In genomic region chr7:27447419-27448286, GRCm38 (mm10) we compare ENCODE assay signal across 7 mouse cellular contexts. TPM values are rescaled to one million over a fixed set of nuclear protein-coding genes. Genes with fewer than 3 reads are reported as not detected.
DNase-seq lines count a peak whose midpoint lies in the region; ATAC-seq and TF ChIP-seq lines count a peak whose summit lies in the region.

Sptbn4 (minus strand) TSS chr7:27447686.
Blvrb (plus strand) TSS chr7:27447978.

- DNase-seq in adrenal gland, postnatal 10 days, result peak; percentile 98
- DNase-seq in embryonic facial prominence, embryonic 10.5 days (ENCODE audit: low spot score), result peak; percentile 98
- peak; percentile 99 for DNase-seq in gonadal fat pad, adult 2 months (ENCODE audit: low read depth)
- peak; percentile 99 for DNase-seq in left cerebral cortex, postnatal 4 days

- peak; percentile 94 for ATAC-seq in intestine, postnatal 0 days
- peak; percentile 95 for ATAC-seq in midbrain, embryonic 12.5 days (ENCODE audit: low FRiP score, low read depth)

- peak within 1 kb of the TSS; percentile 92 for H3K4me2 ChIP-seq in intestine, postnatal 0 days (replicated peaks; ENCODE audit: low read depth)
- peak within 1 kb of the TSS; percentile 95 for H3K4me2 ChIP-seq in midbrain, embryonic 12.5 days (replicated peaks)

- H3K27me3 ChIP-seq in embryonic facial prominence, embryonic 10.5 days (replicated peaks; ENCODE audit: low read depth, poor library complexity, severe bottlenecking), result peaks cover 56% of the 10 kb centered on the region
- H3K27me3 ChIP-seq in intestine, postnatal 0 days (replicated peaks; ENCODE audit: control insufficient read depth, insufficient read depth, low read length), result peaks cover 13% of the 10 kb centered on the region
- peaks cover 48% of the 10 kb centered on the region for H3K27me3 ChIP-seq in midbrain, embryonic 12.5 days
- peaks cover 7% of the 10 kb centered on the region for H3K27me3 ChIP-seq in small intestine, adult 2 months (ENCODE audit: control insufficient read depth, insufficient read depth, low read length)

- no peaks in the 10 kb centered on the region for H3K9me3 ChIP-seq in embryonic facial prominence, embryonic 10.5 days
- no peaks in the 10 kb centered on the region for H3K9me3 ChIP-seq in intestine, postnatal 0 days (ENCODE audit: control insufficient read depth)
- no peaks in the 10 kb centered on the region for H3K9me3 ChIP-seq in midbrain, embryonic 12.5 days

- intact Hi-C loops in left cerebral cortex, postnatal 4 days (cut with DNase I), result no loop called here

- peak within 1 kb of the TSS; percentile 60 for H3K9ac ChIP-seq in intestine, postnatal 0 days (ENCODE audit: low read depth, low read length)
- H3K9ac ChIP-seq in midbrain, embryonic 12.5 days (replicated peaks), result peak within 1 kb of the TSS; percentile 79

- H3K4me1 ChIP-seq in embryonic facial prominence, embryonic 10.5 days, result peaks cover 23% of the 10 kb centered on the region
- H3K4me1 ChIP-seq in intestine, postnatal 0 days (replicated peaks; ENCODE audit: control insufficient read depth, insufficient read depth, low read length), result no peaks in the 10 kb centered on the region; the same call in 1 of the 2 replicates
- H3K4me1 ChIP-seq in midbrain, embryonic 12.5 days, result peaks cover 20% of the 10 kb centered on the region
- H3K4me1 ChIP-seq in small intestine, adult 2 months (ENCODE audit: control insufficient read depth, insufficient read depth, insufficient read length, low read length), result peaks cover 21% of the 10 kb centered on the region

- peak within 1 kb of the TSS; percentile 70 for H3K4me3 ChIP-seq in embryonic facial prominence, embryonic 10.5 days
- peak within 1 kb of the TSS; percentile 61 for H3K4me3 ChIP-seq in intestine, postnatal 0 days (ENCODE audit: low read depth, low read length)
- H3K4me3 ChIP-seq in midbrain, embryonic 12.5 days, result peak within 1 kb of the TSS; percentile 59
- H3K4me3 ChIP-seq in small intestine, adult 2 months (ENCODE audit: low read depth, low read length), result peak within 1 kb of the TSS; percentile 80

- 1% methylated on average over 54 of the region's 54 CpGs for WGBS in embryonic facial prominence, embryonic 10.5 days
- WGBS in intestine, postnatal 0 days, result under 1% methylated on average over 54 of the region's 54 CpGs
- WGBS in midbrain, embryonic 12.5 days, result 2% methylated on average over 54 of the region's 54 CpGs
- under 1% methylated on average over 54 of the region's 54 CpGs for WGBS in small intestine, adult 2 months

- peak within 1 kb of the TSS; percentile 77 for H3K27ac ChIP-seq in embryonic facial prominence, embryonic 10.5 days (replicated peaks)
- H3K27ac ChIP-seq in intestine, postnatal 0 days (ENCODE audit: low read depth, low read length), result peak within 1 kb of the TSS; percentile 15; the same call in 1 of the 2 replicates
- no peak within 1 kb of the TSS; the same call in 1 of the 2 replicates for H3K27ac ChIP-seq in midbrain, embryonic 12.5 days (replicated peaks)
- H3K27ac ChIP-seq in small intestine, adult 2 months (ENCODE audit: insufficient read depth, low read depth, low read length), result no peak within 1 kb of the TSS

- TF ChIP-seq POLR2A in small intestine, adult 2 months (IDR thresholded peaks at IDR 0.05; ENCODE audit: low read depth, low read length), result peak; percentile 59

- peak; percentile 60 for TF ChIP-seq CTCF in intestine, postnatal 0 days (IDR thresholded peaks at IDR 0.05; ENCODE audit: low read depth)
- TF ChIP-seq CTCF in small intestine, adult 2 months (IDR thresholded peaks at IDR 0.05; ENCODE audit: extremely low read depth, insufficient read length, insufficient replicate concordance, low read depth, low read length), result no peak

- H3K36me3 ChIP-seq in embryonic facial prominence, embryonic 10.5 days (replicated peaks), result no peaks in the 10 kb centered on the region
- H3K36me3 ChIP-seq in intestine, postnatal 0 days (ENCODE audit: control insufficient read depth, insufficient read depth), result no peaks in the 10 kb centered on the region; the same call in 1 of the 2 replicates
- H3K36me3 ChIP-seq in midbrain, embryonic 12.5 days, result no peaks in the 10 kb centered on the region
- H3K36me3 ChIP-seq in small intestine, adult 2 months (ENCODE audit: control insufficient read depth, insufficient read depth, low read length), result no peaks in the 10 kb centered on the region

RNA-seq across cellular contexts. Expression of gene Sptbn4, which starts in this region (rescaled TPM):
- total RNA-seq in adrenal gland, postnatal 10 days (2021), result under 1 TPM; 0.70 to 0.81 TPM
- polyA plus RNA-seq in embryonic facial prominence, embryonic 10.5 days (2016; fragmentation: Nextera tagmentation; extraction: Ambion mirVana), result 0.19 and 0.35 TPM in 2 replicates
- 0.23 and 0.32 TPM in 2 replicates for polyA plus RNA-seq in gonadal fat pad, adult 2 months (2012; rRNA removed)
- polyA plus RNA-seq in intestine, postnatal 0 days (2015; fragmentation: Nextera tagmentation; extraction: Ambion mirVana), result 0.17 and 0.26 TPM in 2 replicates
- 10 to 100 TPM; 75.3 to 82.5 TPM for total RNA-seq in left cerebral cortex, postnatal 4 days (2021)
- polyA plus RNA-seq in midbrain, embryonic 12.5 days (2016; fragmentation: Nextera tagmentation; extraction: Ambion mirVana), result 0.67 and 0.78 TPM in 2 replicates
- polyA plus RNA-seq in small intestine, adult 2 months (2012; rRNA removed), result 0.19 and 0.28 TPM in 2 replicates

RNA-seq across cellular contexts. Expression of gene Blvrb, which starts in this region (rescaled TPM):
- 10 to 100 TPM; 83.4 TPM for total RNA-seq in adrenal gland, postnatal 10 days (2021)
- 31.9 and 35.2 TPM in 2 replicates for polyA plus RNA-seq in embryonic facial prominence, embryonic 10.5 days (2016; fragmentation: Nextera tagmentation; extraction: Ambion mirVana)
- 95.5 and 103 TPM in 2 replicates for polyA plus RNA-seq in gonadal fat pad, adult 2 months (2012; rRNA removed)
- polyA plus RNA-seq in intestine, postnatal 0 days (2015; fragmentation: Nextera tagmentation; extraction: Ambion mirVana), result 60.4 and 67.3 TPM in 2 replicates
- total RNA-seq in left cerebral cortex, postnatal 4 days (2021), result 10 to 100 TPM in 1 of 2 experiments, 1 to 10 TPM in 1; 9.7 to 12.2 TPM
- 23.1 and 31.0 TPM in 2 replicates for polyA plus RNA-seq in midbrain, embryonic 12.5 days (2016; fragmentation: Nextera tagmentation; extraction: Ambion mirVana)
- 79.1 and 142 TPM in 2 replicates for polyA plus RNA-seq in small intestine, adult 2 months (2012; rRNA removed)

Comparison
In these comparisons a context has a peak if more than half of its experiments do, and no peak if none do; other contexts are left out.
1. RNA of gene Sptbn4 (total RNA-seq): 75.3 to 82.5 TPM in left cerebral cortex, postnatal 4 days; 0.70 to 0.81 TPM in adrenal gland, postnatal 10 days; every median in the first group is over 10 times any median in the second.
2. RNA of gene Blvrb (total RNA-seq): 83.4 TPM in adrenal gland, postnatal 10 days; 9.7 to 12.2 TPM in left cerebral cortex, postnatal 4 days; every median in the first group is over 4 times any median in the second.
3. H3K27ac ChIP-seq: peak in embryonic facial prominence, embryonic 10.5 days (single experiment) and intestine, postnatal 0 days (single experiment); none in midbrain, embryonic 12.5 days (single experiment) and small intestine, adult 2 months (single experiment).
4. Peak in every context shown above with its lines, with median percentiles within 50 percentile points of each other: DNase-seq and H3K4me3 ChIP-seq.